Mouse (Mus musculus): Measurements from ENCODE around the gene Gpr3. TPM values are rescaled to one million over a fixed set of nuclear protein-coding genes. Genes with fewer than 3 reads are reported as not detected.

The Gpr3 gene
- polyA plus RNA-seq, 1 experiment from 2014 or later: 0.47 TPM

DNA sequence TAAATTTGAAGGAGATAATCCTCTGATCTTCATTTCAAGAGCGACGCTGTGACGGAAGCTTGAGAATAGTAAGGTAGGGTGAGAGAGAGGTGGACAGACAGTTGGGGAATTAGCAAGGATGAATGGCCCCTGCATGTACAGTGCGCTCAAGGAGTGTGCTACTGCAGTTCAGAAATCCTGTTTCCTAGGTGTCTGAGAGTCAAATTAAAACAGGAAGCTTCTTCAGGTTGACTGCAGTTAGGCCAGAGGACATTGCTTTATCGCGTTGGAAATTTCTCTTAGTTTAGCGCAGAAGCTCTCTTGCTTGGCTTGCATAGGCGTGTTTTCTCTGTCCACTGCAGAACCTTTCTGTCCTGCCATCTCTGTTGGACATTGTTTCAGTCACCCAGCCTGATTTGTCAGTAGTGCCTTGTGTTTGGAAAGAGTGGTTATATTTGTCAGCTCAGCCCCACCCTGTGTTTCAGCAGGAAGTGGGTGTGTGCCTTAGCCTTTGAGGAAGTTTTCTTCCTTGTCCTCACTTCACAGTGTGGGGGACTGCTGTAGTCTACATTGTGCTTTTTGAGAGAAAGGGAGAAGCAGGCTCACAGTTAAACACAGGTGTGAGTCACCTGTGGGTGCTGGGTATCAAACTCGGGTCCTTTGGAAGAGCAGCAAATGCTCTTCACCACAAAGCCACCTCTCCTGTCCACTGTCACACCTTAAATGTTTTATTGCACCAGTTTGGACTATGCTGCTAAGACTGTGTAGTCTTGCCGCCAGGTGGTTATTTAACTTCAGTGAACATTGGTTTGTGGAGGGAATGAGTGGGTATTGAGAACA lies 42.9 kb downstream of the Gpr3 start:
- no peaks in the 10 kb centered on the region for H3K4me1 ChIP-seq (ENCODE audit: control insufficient read depth, insufficient read depth, low read length)
- 87% methylated on average over 10 of the region's 10 CpGs for WGBS
- ATAC-seq (ENCODE audit: insufficient number of reproducible peaks, low FRiP score, low TSS enrichment, low read depth): no peak
- H3K36me3 ChIP-seq (ENCODE audit: control insufficient read depth, insufficient read depth, low read length): no peaks in the 10 kb centered on the region
- no peak overlapping the region for H3K4me3 ChIP-seq (ENCODE audit: low read depth, low read length)
- H3K9me3 ChIP-seq (ENCODE audit: control insufficient read depth, low read length): no peaks in the 10 kb centered on the region
- no peak overlapping the region for H3K9ac ChIP-seq (ENCODE audit: low read length)
- DNase-seq (ENCODE audit: low spot score): no peak
- H3K27ac ChIP-seq (replicated peaks; ENCODE audit: low read depth, low read length): no peak overlapping the region
- H3K27me3 ChIP-seq (ENCODE audit: control insufficient read depth, insufficient read depth, low read length): no peaks in the 10 kb centered on the region
- no peak overlapping the region for H3K4me2 ChIP-seq (ENCODE audit: low read depth, severe bottlenecking)

DNA sequence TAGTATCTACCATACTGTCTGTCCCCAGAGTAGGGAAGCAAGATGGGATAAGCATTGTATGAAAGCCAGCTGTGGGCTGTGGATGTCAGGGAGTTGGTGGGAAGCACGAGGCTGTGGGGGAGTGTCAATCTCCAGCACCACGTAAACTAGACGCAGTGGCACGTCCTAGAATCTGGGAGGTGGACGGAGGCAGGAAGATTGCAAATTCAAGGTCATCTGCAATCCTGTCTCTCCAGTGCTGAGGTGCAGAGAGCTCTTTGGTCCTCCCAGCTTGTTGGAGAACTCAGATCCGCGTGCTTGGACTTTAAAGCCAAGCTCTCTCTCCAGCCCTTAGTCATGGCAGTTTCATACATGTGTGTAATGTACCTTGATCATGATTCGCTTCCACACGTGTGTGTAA lies 45.6 kb downstream of the Gpr3 start:
- Histone ChIP-seq H3K4me3 (ENCODE audit: low read depth, low read length) (no peak overlapping the region), H3K4me1 (ENCODE audit: control insufficient read depth, insufficient read depth, low read length) (no peaks in the 10 kb centered on the region), H3K27ac (replicated peaks; ENCODE audit: low read depth, low read length) (no peak overlapping the region), H3K9me3 (ENCODE audit: control insufficient read depth, low read length) (no peaks in the 10 kb centered on the region), H3K9ac (ENCODE audit: low read length) (no peak overlapping the region), H3K36me3 (ENCODE audit: control insufficient read depth, insufficient read depth, low read length) (no peaks in the 10 kb centered on the region), H3K4me2 (ENCODE audit: low read depth, severe bottlenecking) (no peak overlapping the region), H3K27me3 (ENCODE audit: control insufficient read depth, insufficient read depth, low read length) (no peaks in the 10 kb centered on the region)
- no peak for ATAC-seq (ENCODE audit: insufficient number of reproducible peaks, low FRiP score, low TSS enrichment, low read depth)
- no peak for DNase-seq (ENCODE audit: low spot score)
- 88% methylated on average over 9 of the region's 9 CpGs for WGBS

DNA sequence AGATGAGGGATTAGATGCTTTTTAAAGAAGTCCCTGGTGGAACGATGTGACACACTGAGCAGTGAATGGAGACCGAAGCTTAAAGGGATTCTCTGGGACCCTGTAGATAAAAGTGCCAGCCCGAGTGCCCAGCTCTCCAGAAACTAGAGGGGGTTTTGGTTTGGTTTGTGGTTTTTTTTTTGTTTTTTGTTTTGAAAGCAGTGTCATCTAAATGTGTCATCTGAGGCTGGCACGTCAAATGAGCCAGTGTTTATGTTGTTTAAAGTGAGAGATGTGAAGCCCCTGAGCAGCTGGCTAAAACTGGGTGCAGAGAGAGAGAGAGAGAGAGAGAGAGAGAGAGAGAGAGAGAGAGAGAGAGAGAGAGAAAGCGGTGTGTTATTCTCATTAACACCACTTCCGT lies 50.1 kb downstream of the Gpr3 start:
- no peaks in the 10 kb centered on the region for H3K9me3 ChIP-seq (ENCODE audit: control insufficient read depth, low read length)

DNA sequence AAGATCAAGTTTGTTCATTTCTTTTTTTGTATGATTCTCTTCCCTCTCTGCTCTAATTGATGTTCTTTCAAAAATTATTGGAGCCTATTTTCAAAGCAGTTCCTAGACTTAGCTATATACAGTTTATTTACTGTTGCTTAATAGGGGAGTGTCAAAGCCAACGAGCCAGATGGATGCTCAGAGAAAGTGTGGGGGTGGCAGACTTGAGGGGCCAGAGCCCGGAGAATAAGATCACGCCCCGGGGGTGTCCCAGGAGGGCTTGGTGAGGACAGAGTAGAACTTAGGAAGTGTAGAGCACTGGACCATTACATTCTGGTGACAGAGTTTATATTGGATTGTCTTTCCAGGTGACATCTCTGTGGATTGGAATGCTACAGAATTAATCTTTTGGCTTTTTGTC lies 51.5 kb downstream of the Gpr3 start:
- 78% methylated on average over 4 of the region's 4 CpGs for WGBS
- no peaks in the 10 kb centered on the region for H3K27me3 ChIP-seq (ENCODE audit: control insufficient read depth, insufficient read depth, low read length)
- no peak overlapping the region for H3K4me3 ChIP-seq (ENCODE audit: low read depth, low read length)

More for the DNA sequence above, 50.1 kb downstream of the Gpr3 start:
- Histone ChIP-seq H3K27me3 (ENCODE audit: control insufficient read depth, insufficient read depth, low read length) (no peaks in the 10 kb centered on the region), H3K27ac (replicated peaks; ENCODE audit: low read depth, low read length) (no peak overlapping the region), H3K4me1 (ENCODE audit: control insufficient read depth, insufficient read depth, low read length) (no peaks in the 10 kb centered on the region), H3K36me3 (ENCODE audit: control insufficient read depth, insufficient read depth, low read length) (no peaks in the 10 kb centered on the region), H3K4me3 (ENCODE audit: low read depth, low read length) (no peak overlapping the region), H3K4me2 (ENCODE audit: low read depth, severe bottlenecking) (no peak overlapping the region), H3K9ac (ENCODE audit: low read length) (no peak overlapping the region)
- WGBS: 77% methylated on average over 6 of the region's 6 CpGs
- DNase-seq (ENCODE audit: low spot score): no peak
- ATAC-seq (ENCODE audit: insufficient number of reproducible peaks, low FRiP score, low TSS enrichment, low read depth): no peak

DNA sequence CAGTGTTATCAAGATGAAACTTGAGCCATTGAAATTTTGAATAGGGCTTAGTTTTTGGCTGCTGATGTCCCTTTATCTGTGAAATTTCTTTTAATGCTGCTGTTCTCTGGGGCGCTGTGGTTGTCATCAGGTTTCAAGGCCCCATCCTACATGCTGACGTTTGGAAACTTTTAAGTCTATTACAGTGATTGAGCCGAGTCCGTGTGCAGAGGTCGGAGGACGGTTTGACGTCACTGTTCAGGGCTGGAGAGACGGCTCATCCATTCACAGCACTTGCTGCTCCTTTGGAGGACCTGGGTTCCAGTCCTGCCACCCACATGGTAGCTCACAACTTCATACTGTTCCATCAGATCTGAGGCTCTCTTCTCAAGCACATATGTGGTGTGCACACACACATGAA lies 52.1 kb downstream of the Gpr3 start:
- H3K9ac ChIP-seq (ENCODE audit: low read length): no peak overlapping the region
- H3K4me1 ChIP-seq (ENCODE audit: control insufficient read depth, insufficient read depth, low read length): no peaks in the 10 kb centered on the region
- no peaks in the 10 kb centered on the region for H3K27me3 ChIP-seq (ENCODE audit: control insufficient read depth, insufficient read depth, low read length)
- no peak overlapping the region for H3K27ac ChIP-seq (replicated peaks; ENCODE audit: low read depth, low read length)
- WGBS: 92% methylated on average over 8 of the region's 8 CpGs
- no peak for DNase-seq (ENCODE audit: low spot score)
- no peak for ATAC-seq (ENCODE audit: insufficient number of reproducible peaks, low FRiP score, low TSS enrichment, low read depth)
- H3K4me2 ChIP-seq (ENCODE audit: low read depth, severe bottlenecking): no peak overlapping the region
- no peaks in the 10 kb centered on the region for H3K9me3 ChIP-seq (ENCODE audit: control insufficient read depth, low read length)
- H3K36me3 ChIP-seq (ENCODE audit: control insufficient read depth, insufficient read depth, low read length): no peaks in the 10 kb centered on the region
- H3K4me3 ChIP-seq (ENCODE audit: low read depth, low read length): no peak overlapping the region

More for the DNA sequence above, 51.5 kb downstream of the Gpr3 start:
- DNase-seq (ENCODE audit: low spot score) (no peak), ATAC-seq (ENCODE audit: insufficient number of reproducible peaks, low FRiP score, low TSS enrichment, low read depth) (no peak)
- Histone ChIP-seq H3K36me3 (ENCODE audit: control insufficient read depth, insufficient read depth, low read length) (no peaks in the 10 kb centered on the region), H3K9me3 (ENCODE audit: control insufficient read depth, low read length) (no peaks in the 10 kb centered on the region), H3K9ac (ENCODE audit: low read length) (no peak overlapping the region), H3K27ac (replicated peaks; ENCODE audit: low read depth, low read length) (no peak overlapping the region), H3K4me1 (ENCODE audit: control insufficient read depth, insufficient read depth, low read length) (no peaks in the 10 kb centered on the region), H3K4me2 (ENCODE audit: low read depth, severe bottlenecking) (no peak overlapping the region)

DNA sequence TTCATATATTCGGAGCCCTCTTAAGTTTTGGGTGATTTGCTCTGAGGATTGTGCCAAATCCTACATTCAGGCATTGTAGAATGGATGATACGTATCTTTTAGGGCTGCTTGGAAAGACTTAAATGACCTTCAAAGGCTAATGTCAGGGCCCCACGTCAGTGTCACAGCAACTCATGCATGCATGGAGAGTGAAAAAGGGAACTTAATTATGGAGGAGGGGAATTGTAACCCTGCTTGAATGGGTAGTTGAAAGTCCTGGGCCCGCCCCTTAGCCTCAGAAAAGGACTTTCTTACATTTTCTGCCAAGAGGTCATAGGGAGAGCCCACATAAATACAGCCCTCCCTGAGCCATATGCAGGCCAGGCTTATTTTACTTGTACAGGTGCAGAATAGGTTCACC lies 52.7 kb downstream of the Gpr3 start:
- Histone ChIP-seq H3K9me3 (ENCODE audit: control insufficient read depth, low read length) (no peaks in the 10 kb centered on the region), H3K9ac (ENCODE audit: low read length) (no peak overlapping the region), H3K27me3 (ENCODE audit: control insufficient read depth, insufficient read depth, low read length) (no peaks in the 10 kb centered on the region), H3K4me3 (ENCODE audit: low read depth, low read length) (no peak overlapping the region), H3K4me2 (ENCODE audit: low read depth, severe bottlenecking) (no peak overlapping the region), H3K36me3 (ENCODE audit: control insufficient read depth, insufficient read depth, low read length) (no peaks in the 10 kb centered on the region), H3K27ac (replicated peaks; ENCODE audit: low read depth, low read length) (no peak overlapping the region), H3K4me1 (ENCODE audit: control insufficient read depth, insufficient read depth, low read length) (no peaks in the 10 kb centered on the region)
- ATAC-seq (ENCODE audit: insufficient number of reproducible peaks, low FRiP score, low TSS enrichment, low read depth) (no peak), DNase-seq (ENCODE audit: low spot score) (no peak)
- WGBS: 82% methylated on average over 4 of the region's 4 CpGs

Small RNA genes within 50 kb of the gene (microRNA-seq; reads per million reads assigned to microRNA genes)
- not detected for gene Mir7017

Other genes starting within 250 kb of the Gpr3 start
- gene Fgr, start 238.4 kb downstream of the Gpr3 start, polyA plus RNA-seq (2014; fragmentation: Nextera tagmentation; extraction: Ambion mirVana): 0.17 and 0.35 TPM in 2 replicates
- 10.2 and 10.5 TPM in 2 replicates for gene Ahdc1, start 201.3 kb downstream of the Gpr3 start, polyA plus RNA-seq (2014; fragmentation: Nextera tagmentation; extraction: Ambion mirVana)
- gene Wasf2, start 82.0 kb downstream of the Gpr3 start, polyA plus RNA-seq (2014; fragmentation: Nextera tagmentation; extraction: Ambion mirVana): 54.7 and 63.6 TPM in 2 replicates
- 1.8 and 2.4 TPM in 2 replicates for gene Cd164l2, start 405 bp downstream of the Gpr3 start, polyA plus RNA-seq (2014; fragmentation: Nextera tagmentation; extraction: Ambion mirVana)
- 0.98 and 1.7 TPM in 2 replicates for gene Map3k6, start 28.3 kb upstream of the Gpr3 start, polyA plus RNA-seq (2014; fragmentation: Nextera tagmentation; extraction: Ambion mirVana)
- gene Sytl1, start 50.6 kb upstream of the Gpr3 start, polyA plus RNA-seq (2014; fragmentation: Nextera tagmentation; extraction: Ambion mirVana): 1.4 and 1.5 TPM in 2 replicates
- gene Tmem222, start 65.3 kb upstream of the Gpr3 start, polyA plus RNA-seq (2014; fragmentation: Nextera tagmentation; extraction: Ambion mirVana): 81.5 and 86.4 TPM in 2 replicates
- 17.4 TPM in 2 replicates for gene Wdtc1, start 140.9 kb upstream of the Gpr3 start, polyA plus RNA-seq (2014; fragmentation: Nextera tagmentation; extraction: Ambion mirVana)
- 8.0 and 8.5 TPM in 2 replicates for gene Slc9a1, start 157.2 kb upstream of the Gpr3 start, polyA plus RNA-seq (2014; fragmentation: Nextera tagmentation; extraction: Ambion mirVana)